Mouse (Mus musculus) left cerebral cortex, adult 2 months (tissue): Measurements from ENCODE around the gene Scrn2. TPM values are rescaled to one million over a fixed set of nuclear protein-coding genes. Genes with fewer than 3 reads are reported as not detected.

Experiments used
- DNase-seq, 2 experiments: peaks; one replicate each; pipeline ENCODE4 v3.0.0; 2021 to 2022; ENCODE audit warnings: low spot score in 2 of 2, mixed read lengths in 1 of 2; ENCODE audit errors: extremely low spot score in 1 of 2
- H3K27ac ChIP-seq: fragments of 200-600 bp; 2 replicates; pipeline ENCODE4 v1.8.1; 2022
- H3K4me3 ChIP-seq: fragments of 200-600 bp; 2 replicates; pipeline ENCODE4 v1.8.1; 2022
- CTCF ChIP-seq: fragments of 200-600 bp; IDR thresholded peaks from 2 replicates; pipeline ENCODE4 v1.8.1; 2022; ENCODE audit warnings: antibody characterized with exemption, mild to moderate bottlenecking, moderate library complexity
- intact Hi-C: fragments of 180-260 bp; cut with DNase I; formaldehyde crosslinking; loops from one replicate; pipeline ENCODE4 v1.15.1; 2025
- microRNA-seq, 2 experiments: library from miRNA; unstranded; fragments of <30 nt; microRNA quantifications; one replicate each; pipeline ENCODE4 v1.2.0; 2021
- total RNA-seq, 2 experiments: library from RNA; stranded (reverse); gene quantifications; 2 replicates each; pipeline ENCODE4 v1.2.3; 2021

The Scrn2 gene
- total RNA-seq, 2 experiments from 2014 or later, result 2.8 to 3.4 TPM

DNA sequence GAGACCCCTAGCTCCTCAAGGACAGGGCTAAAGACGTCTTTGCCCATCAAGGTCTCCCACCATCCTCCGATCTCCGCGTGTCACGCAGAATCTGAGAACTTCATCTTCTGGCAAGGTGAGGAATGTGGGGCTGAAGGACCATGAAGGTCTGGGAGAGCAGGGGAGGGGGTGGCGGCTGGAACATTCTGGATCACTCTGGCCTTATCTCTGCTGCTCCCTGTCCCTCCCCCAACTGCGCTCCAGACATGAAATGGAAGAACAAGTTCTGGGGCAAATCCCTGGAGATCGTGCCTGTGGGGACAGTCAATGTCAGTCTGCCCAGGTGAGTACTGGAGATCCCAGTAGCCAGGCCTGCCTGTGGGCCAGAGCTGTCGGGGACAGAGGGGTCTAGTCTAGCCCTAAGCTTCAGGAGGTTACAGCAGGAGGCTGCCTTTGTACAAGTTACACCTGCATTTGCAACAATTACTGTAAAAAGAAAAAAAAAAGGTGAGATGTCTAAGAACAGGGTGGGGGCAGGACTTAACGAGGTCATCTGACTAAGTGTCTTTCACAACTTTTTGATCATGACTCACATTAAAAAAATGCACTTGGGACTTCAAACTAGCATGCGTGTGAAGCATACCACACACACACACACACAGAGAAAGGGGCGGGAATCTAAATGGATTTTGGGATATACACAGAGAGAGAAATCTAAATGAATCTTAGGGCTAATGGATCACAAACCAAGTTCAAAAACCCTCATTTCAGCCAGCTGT is 36.0 kb downstream of the Scrn2 start:
- intact Hi-C loops, result no loop called here
- H3K4me3 ChIP-seq, result no peak overlapping the region
- no peak overlapping the region for H3K27ac ChIP-seq
- no peak for TF ChIP-seq CTCF
- no peak for DNase-seq

DNA sequence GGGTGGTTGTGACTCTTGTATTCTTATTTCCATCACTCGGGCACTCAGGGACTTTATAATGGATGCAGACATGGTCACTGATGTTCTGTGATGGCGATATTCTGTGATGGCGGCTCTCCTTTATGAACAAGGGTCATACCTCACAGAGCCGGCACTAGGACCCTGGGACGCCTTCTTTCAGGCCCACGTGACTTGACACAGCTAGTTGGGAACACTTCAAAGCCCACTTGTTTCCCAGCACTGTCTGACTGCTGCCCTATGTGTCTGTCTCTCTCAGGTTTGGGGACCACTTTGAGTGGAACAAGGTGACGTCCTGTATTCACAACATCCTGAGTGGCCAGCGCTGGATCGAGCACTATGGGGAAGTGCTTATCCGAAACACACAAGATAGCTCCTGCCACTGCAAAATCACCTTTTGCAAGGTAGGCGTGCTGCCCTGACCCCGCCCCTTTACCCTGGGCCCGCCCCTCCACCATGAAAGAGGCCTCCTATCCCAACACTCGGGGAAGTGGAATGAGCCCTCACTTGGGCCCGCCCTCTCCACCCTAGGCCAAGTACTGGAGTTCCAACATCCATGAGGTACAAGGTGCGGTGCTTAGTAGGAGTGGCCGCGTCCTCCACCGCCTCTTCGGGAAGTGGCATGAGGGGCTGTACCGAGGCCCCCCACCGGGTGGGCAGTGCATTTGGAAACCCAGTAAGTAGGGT is 37.1 kb downstream of the Scrn2 start:
- intact Hi-C loops, result no loop called here
- H3K27ac ChIP-seq, result no peak overlapping the region
- H3K4me3 ChIP-seq, result no peak overlapping the region
- no peak for DNase-seq
- no peak for TF ChIP-seq CTCF

DNA sequence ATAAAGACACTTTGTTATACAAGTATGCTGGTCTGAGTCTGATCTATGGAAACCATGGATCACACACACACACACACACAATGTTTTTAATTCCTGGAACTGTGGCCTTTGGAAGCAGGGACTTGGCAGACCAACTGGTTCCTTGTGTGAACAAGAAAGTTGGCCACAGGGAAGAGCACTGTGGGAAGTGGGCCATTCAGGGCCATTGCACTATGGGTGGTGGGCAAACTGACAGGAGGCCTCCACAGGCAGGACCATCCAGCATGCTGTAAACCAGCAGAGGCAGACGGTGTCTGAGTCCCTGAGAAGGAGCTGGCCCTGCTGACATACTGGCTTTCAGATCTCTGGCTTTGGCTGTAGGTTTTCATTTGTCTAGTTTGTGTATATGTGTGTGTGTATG is 39.6 kb downstream of the Scrn2 start:
- TF ChIP-seq CTCF, result no peak
- Histone ChIP-seq H3K27ac (no peak overlapping the region), H3K4me3 (no peak overlapping the region)
- intact Hi-C loops, result no loop called here
- DNase-seq, result no peak

DNA sequence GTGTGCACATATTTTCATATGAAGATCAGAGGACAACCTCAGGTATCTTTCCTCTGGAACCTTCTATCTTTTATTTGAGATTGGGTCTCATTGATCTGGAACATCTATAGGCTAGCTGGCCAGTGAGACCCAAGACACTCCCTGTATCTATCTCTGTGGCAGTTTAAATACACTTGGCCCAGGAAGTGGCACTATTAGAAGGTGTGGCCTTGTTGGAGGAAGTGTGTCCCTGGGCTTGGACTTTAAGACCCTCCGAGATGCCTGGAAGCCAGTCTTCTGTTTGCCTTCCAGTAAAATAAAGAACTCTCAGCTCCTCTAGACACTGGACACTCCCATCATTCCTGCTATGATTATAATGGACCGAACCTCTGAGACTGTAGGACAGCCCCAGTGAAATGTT is 40.0 kb downstream of the Scrn2 start:
- no peak for DNase-seq
- no peak for TF ChIP-seq CTCF
- Histone ChIP-seq H3K27ac (no peak overlapping the region), H3K4me3 (no peak overlapping the region)
- intact Hi-C loops, result loop anchor here (10.0 kb wide), 1 partner anchor 245 kb away; the partner anchor contains the start of gene Mrpl45

DNA sequence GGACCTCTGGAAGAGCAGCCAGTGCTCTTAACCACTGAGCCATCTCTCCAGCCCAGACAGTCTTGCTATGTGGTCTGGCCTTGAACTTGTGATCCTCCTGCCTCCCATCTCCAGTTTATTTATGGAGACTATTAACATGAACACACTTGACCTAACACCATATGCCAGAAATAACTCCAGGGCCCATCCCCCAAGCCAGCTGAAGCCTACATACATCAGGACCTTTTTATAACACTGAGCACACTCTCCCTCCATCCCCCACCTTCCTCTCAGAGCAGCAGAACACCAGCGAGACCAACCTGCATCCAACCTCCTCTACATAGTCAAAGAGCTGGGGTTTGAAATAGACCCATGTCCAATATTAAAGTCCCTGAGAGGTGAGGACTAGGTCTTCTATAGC is 41.4 kb downstream of the Scrn2 start:
- DNase-seq, result no peak
- H3K27ac ChIP-seq, result no peak overlapping the region
- intact Hi-C loops, result loop anchor here (10.0 kb wide), 1 partner anchor 244 kb away; the partner anchor contains the start of gene Mrpl45
- no peak for TF ChIP-seq CTCF
- H3K4me3 ChIP-seq, result no peak overlapping the region

DNA sequence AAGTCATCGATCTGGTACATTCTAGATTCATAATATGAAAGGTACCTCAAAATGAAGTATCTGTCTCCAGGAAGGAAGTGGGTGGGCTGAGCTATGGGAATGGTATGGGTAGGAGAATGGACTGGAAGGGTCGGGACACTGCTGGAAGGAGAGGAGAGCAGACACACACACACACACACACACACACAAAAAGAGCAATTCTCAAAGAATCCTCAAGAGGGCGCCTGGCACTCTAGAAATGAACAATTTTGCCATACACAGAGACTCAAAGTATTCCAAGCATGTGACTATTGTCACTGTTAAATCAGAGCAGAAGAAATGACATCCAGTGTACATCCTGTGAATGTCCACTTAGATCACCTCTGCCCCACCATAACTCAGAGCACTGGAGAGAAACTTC is 42.8 kb downstream of the Scrn2 start:
- DNase-seq, result no peak
- Histone ChIP-seq H3K27ac (no peak overlapping the region), H3K4me3 (no peak overlapping the region)
- intact Hi-C loops, result loop anchor here (2.0 to 10.0 kb wide), 3 partner anchors 74 to 242 kb away; partner anchors contain the start of gene Mrpl45
- TF ChIP-seq CTCF, result peak; percentile 70

DNA sequence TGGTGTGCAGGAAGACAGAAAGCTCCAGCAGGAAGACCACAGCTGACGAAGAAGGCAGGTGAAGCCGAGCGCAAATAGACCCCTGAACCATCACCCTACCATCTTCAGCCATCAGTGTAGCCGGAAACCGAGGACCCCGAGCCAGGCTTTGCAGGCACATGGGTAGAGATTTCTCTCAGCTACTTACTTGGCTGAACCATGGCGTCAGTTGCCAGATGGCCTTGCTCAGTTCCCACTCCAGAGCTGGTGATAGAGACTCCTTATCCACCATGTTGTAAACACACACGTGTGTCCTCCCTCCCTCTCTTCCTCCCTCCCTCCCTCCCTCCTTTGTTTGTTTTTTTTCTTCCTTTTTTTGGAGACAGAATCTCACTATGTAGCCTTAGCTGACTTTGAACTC is 44.5 kb downstream of the Scrn2 start:
- intact Hi-C loops, result loop anchor here (10.0 kb wide), 1 partner anchor 241 kb away; the partner anchor contains the start of gene Mrpl45
- TF ChIP-seq CTCF, result no peak
- DNase-seq, result no peak
- Histone ChIP-seq H3K27ac (no peak overlapping the region), H3K4me3 (no peak overlapping the region)

DNA sequence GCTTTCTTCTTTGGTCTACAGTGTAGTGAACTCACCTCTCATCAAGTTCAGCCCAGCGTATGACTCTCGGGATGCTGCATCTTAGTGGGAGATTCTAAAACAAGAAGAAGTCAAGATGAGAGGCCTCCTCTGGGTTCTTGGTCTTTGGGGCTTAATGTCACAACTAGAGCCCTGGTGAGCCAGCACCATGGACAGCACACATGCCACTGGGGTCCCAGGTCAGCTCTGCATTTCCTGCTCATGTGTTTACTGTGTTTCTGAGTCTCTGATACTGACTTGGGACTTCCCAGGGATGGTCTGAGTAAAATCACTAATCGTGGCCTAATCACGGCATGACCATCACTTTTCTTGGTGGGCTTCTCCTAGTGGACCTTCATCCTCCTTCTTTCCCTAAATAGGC is 49.0 kb downstream of the Scrn2 start:
- no peak overlapping the region for H3K4me3 ChIP-seq
- no peak overlapping the region for H3K27ac ChIP-seq
- no peak for DNase-seq
- intact Hi-C loops, result loop anchor here (10.0 kb wide), 1 partner anchor 236 kb away; the partner anchor contains the start of gene Mrpl45
- no peak for TF ChIP-seq CTCF

DNA sequence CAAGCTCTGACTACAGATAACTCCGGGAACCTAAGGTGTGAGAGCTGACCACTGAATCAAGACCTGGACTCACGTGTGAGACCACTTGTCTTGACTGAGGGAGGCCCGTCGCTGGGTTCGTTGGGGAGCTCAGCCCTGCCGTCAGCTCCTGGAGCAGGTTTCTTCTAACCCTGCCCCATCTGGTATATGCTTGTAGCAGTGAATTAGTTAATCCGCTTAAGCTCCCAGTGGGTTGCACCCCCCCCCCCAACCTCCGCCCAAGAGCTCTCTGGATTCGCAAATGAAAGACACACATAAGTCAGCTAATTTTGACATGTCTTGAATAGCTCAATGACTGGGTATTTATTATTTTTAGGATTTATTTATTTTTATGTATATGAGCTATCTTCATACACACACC is 50.6 kb downstream of the Scrn2 start:
- intact Hi-C loops, result no loop called here
- TF ChIP-seq CTCF, result no peak
- no peak overlapping the region for H3K27ac ChIP-seq
- no peak overlapping the region for H3K4me3 ChIP-seq
- no peak for DNase-seq

DNA sequence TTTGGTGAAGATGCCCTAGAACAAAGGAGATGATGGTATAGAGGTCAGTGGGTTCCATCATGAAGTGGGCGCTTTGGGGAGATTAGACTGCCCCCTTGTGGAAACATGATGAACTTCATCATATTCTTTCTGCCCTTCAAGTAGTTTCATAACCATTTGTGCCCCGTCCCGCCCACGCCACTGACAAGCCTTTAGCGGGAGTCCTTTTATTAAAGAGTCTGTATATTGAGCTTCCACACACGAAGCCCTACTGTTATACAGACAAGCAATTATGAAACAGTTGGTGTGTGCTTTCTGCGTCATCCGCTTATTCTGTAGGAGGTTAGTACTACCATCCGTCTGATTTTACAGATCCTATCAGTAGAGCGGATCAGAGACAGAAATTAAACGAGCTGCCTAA is 53.2 kb downstream of the Scrn2 start:
- peak; percentile 35 to 60 for DNase-seq
- no peak overlapping the region for H3K4me3 ChIP-seq
- intact Hi-C loops, result no loop called here
- H3K27ac ChIP-seq, result no peak overlapping the region
- TF ChIP-seq CTCF, result peak; percentile 69

Small RNA genes lying within 50 kb of the gene (microRNA-seq; reads per million reads assigned to microRNA genes)
- 0.72 to 1.2 reads per million in 2 experiments for gene Mir8103

Other genes starting within 250 kb of the Scrn2 start
- 10 to 100 TPM; 45.5 to 46.5 TPM for gene Cbx1, start 240.8 kb upstream of the Scrn2 start, total RNA-seq
- gene Nfe2l1, start 200.0 kb upstream of the Scrn2 start, total RNA-seq, result 100 to 1,000 TPM; 281 to 290 TPM
- 1 to 10 TPM; 4.8 to 5.0 TPM for gene Copz2, start 180.1 kb upstream of the Scrn2 start, total RNA-seq
- 10 to 100 TPM; 28.6 to 30.0 TPM for gene Cdk5rap3, start 113.4 kb upstream of the Scrn2 start, total RNA-seq
- gene Prr15l, start 101.8 kb upstream of the Scrn2 start, total RNA-seq, result not detected
- gene Pnpo, start 86.0 kb upstream of the Scrn2 start, total RNA-seq, result 10 to 100 TPM; 40.0 to 40.2 TPM
- 10 to 100 TPM; 12.6 to 15.2 TPM for gene Sp2, start 47.0 kb upstream of the Scrn2 start, total RNA-seq
- 1 to 10 TPM in 1 of 2 experiments, under 1 TPM in 1; 0.91 to 1.8 TPM for gene Sp6, start 16.5 kb upstream of the Scrn2 start, total RNA-seq
- gene Lrrc46, start 11.5 kb downstream of the Scrn2 start, total RNA-seq, result under 1 TPM; 0.51 to 0.52 TPM
- 10 to 100 TPM; 66.5 to 67.0 TPM for gene Mrpl10, start 11.6 kb downstream of the Scrn2 start, total RNA-seq
- gene Osbpl7, start 20.7 kb downstream of the Scrn2 start, total RNA-seq, result 10 to 100 TPM; 14.0 to 15.2 TPM
- gene Tbx21, start 85.4 kb downstream of the Scrn2 start, total RNA-seq, result under 1 TPM; 0.32 to 0.40 TPM
- 10 to 100 TPM; 52.7 to 56.8 TPM for gene Tbkbp1, start 121.6 kb downstream of the Scrn2 start, total RNA-seq
- gene Kpnb1, start 157.9 kb downstream of the Scrn2 start, total RNA-seq, result 100 to 1,000 TPM; 108 to 120 TPM